Mouse (Mus musculus): Measurements from ENCODE around the gene Slc12a3. TPM values are rescaled to one million over a fixed set of nuclear protein-coding genes. Genes with fewer than 3 reads are reported as not detected.

Slc12a3 gene
- total and polyA plus RNA-seq, 3 experiments: 0.17 TPM; not detected in 2

DNA sequence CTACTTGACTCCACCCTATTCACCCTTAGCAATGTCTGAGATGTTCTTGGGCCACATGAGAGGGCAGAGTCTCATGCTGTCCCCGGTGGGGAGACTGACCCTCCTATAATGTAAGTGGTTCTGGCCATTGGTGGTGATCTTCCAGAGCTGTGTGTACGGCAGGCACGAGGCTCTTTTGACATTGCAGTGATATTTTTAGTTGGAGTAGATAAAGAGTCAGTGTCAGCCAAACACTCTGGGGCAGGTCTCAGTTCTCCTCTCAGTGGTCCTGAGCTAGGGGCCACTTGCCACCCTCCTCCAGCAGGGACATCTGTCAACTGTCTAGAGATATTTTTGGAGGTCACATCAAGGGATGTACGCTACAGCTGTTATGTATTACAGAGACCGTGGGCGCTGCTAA is 28.2 kb downstream of the Slc12a3 start:
- Histone ChIP-seq H3K79me2 (replicated peaks; ENCODE audit: control insufficient read depth, extremely low read depth, insufficient read depth, poor library complexity, severe bottlenecking) (no peaks in the 10 kb centered on the region), H3K36me3 (replicated peaks in 1 of 2; ENCODE audit: control insufficient read depth in 1 of 2, insufficient read depth in 1 of 2, low read length in 1 of 2) (no peaks in the 10 kb centered on the region), H3K4me3 (replicated peaks in 1 of 3; ENCODE audit: low read depth in 2 of 3, low read length in 2 of 3, poor library complexity in 1 of 3) (no peak overlapping the region), H3K9ac (ENCODE audit: insufficient read depth, low read depth) (no peak overlapping the region), H3K27ac (ENCODE audit: insufficient read depth, low read depth) (no peak overlapping the region), H3K4me2 (ENCODE audit: insufficient read depth, low read depth, poor library complexity, severe bottlenecking) (no peak overlapping the region), H3K27me3 (replicated peaks) (no peaks in the 10 kb centered on the region), H3K9me3 (replicated peaks; ENCODE audit: low read length) (peaks cover 6% of the 10 kb centered on the region), H3K4me1 (ENCODE audit: control insufficient read depth in 1 of 2, insufficient read depth in 2 of 2) (peaks cover 6 to 52% of the 10 kb centered on the region in 2 experiments)
- in situ Hi-C loops (cut with MboI; ENCODE audit: low pct_ligation_motif_present, low pct_unique_long_range_greater_than_20kb, low sequenced_read_pairs) (no loop called here), dilution Hi-C loops (cut with MboI; ENCODE audit: extremely low pct_ligation_motif_present, extremely low pct_unique_long_range_greater_than_20kb, low sequenced_read_pairs) (no loop called here)
- DNase-seq (ENCODE audit: extremely low read depth): no peak
- TF ChIP-seq ZC3H11A (IDR thresholded peaks at IDR 0.05; ENCODE audit: low read depth, low read length) (no peak), NELFE (IDR thresholded peaks at IDR 0.05; ENCODE audit: low read depth, low read length) (no peak), TCF12 (IDR thresholded peaks at IDR 0.05; ENCODE audit: low read depth, low read length) (no peak), MYC (IDR thresholded peaks at IDR 0.05; ENCODE audit: low read depth, low read length) (no peak), ETS1 (conservative IDR thresholded peaks at IDR 0.05; ENCODE audit: low read depth, low read length) (no peak), RCOR1 (conservative IDR thresholded peaks at IDR 0.05; ENCODE audit: low read depth, low read length) (no peak), TBP (conservative IDR thresholded peaks at IDR 0.05; ENCODE audit: low read depth, low read length) (no peak), RAD21 (IDR thresholded peaks at IDR 0.05; ENCODE audit: low read depth, low read length) (no peak), IRF4 (IDR thresholded peaks at IDR 0.05; ENCODE audit: low read depth, low read length) (no peak), NRF1 (IDR thresholded peaks at IDR 0.05; ENCODE audit: low read depth, low read length) (no peak), UBTF (IDR thresholded peaks at IDR 0.05; ENCODE audit: low read depth, low read length) (no peak), E2F4 (IDR thresholded peaks at IDR 0.05; ENCODE audit: insufficient replicate concordance, low read depth, low read length) (no peak), ZMIZ1 (IDR thresholded peaks at IDR 0.05; ENCODE audit: low read depth, low read length) (no peak), USF2 (conservative IDR thresholded peaks at IDR 0.05; ENCODE audit: low read depth, low read length) (no peak), ZKSCAN1 (IDR thresholded peaks at IDR 0.05; ENCODE audit: borderline replicate concordance, low read depth, low read length) (no peak), MAX (IDR thresholded peaks at IDR 0.05; ENCODE audit: low read length) (no peak)

DNA sequence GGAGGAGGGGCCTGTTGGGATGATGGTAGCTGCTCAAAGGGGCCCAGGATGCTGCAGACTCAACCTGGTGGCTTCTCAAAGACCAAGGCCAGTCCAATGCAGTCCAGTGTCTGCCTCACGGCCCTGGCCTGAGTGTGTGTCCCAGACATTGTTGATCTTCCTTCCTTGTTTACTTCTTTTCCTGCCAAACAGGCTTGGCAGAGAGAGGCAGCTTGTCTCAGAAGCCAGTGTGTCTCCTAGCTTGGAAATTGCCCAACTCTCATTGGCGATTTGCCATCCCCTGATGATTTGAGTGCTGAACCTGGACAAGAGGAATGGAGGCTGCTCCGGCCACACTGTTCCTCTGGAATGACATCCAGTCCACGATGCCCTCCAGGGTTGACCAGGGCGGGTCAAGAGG is 29.5 kb downstream of the Slc12a3 start:
- H3K9me3 ChIP-seq (replicated peaks; ENCODE audit: low read length): no peaks in the 10 kb centered on the region
- TF ChIP-seq ZNF384 (IDR thresholded peaks at IDR 0.05; ENCODE audit: low read depth, low read length): no peak
- no peak for TF ChIP-seq ELF1 (IDR thresholded peaks at IDR 0.05; ENCODE audit: low read depth, low read length)
- no peak for TF ChIP-seq UBTF (IDR thresholded peaks at IDR 0.05; ENCODE audit: low read depth, low read length)
- TF ChIP-seq ZMIZ1 (IDR thresholded peaks at IDR 0.05; ENCODE audit: low read depth, low read length): no peak
- TF ChIP-seq SMC3 (IDR thresholded peaks at IDR 0.05; ENCODE audit: low read depth, low read length): no peak
- TF ChIP-seq PAX5 (IDR thresholded peaks at IDR 0.05; ENCODE audit: low read length): no peak
- TF ChIP-seq HCFC1 (IDR thresholded peaks at IDR 0.05; ENCODE audit: low read depth, low read length): no peak
- no peak for TF ChIP-seq TCF12 (IDR thresholded peaks at IDR 0.05; ENCODE audit: low read depth, low read length)
- TF ChIP-seq GABPA (IDR thresholded peaks at IDR 0.05; ENCODE audit: insufficient replicate concordance, low read depth, low read length): no peak
- TF ChIP-seq MEF2A (IDR thresholded peaks at IDR 0.05; ENCODE audit: borderline replicate concordance, low read depth, low read length): no peak
- TF ChIP-seq MAZ (IDR thresholded peaks at IDR 0.05; ENCODE audit: low read depth, low read length): no peak
- no peak for TF ChIP-seq ZC3H11A (IDR thresholded peaks at IDR 0.05; ENCODE audit: low read depth, low read length)
- TF ChIP-seq NELFE (IDR thresholded peaks at IDR 0.05; ENCODE audit: low read depth, low read length): no peak
- TF ChIP-seq TBP (conservative IDR thresholded peaks at IDR 0.05; ENCODE audit: low read depth, low read length): no peak
- no peak for TF ChIP-seq CTCF (conservative IDR thresholded peaks at IDR 0.05 in 1 of 2, IDR thresholded peaks at IDR 0.05 in 1 of 2; ENCODE audit: low read depth in 2 of 2, low read length in 2 of 2)
- no peak for TF ChIP-seq CHD2 (IDR thresholded peaks at IDR 0.05; ENCODE audit: low read length)
- no peak overlapping the region for H3K4me3 ChIP-seq (replicated peaks in 1 of 3; ENCODE audit: low read depth in 2 of 3, low read length in 2 of 3, poor library complexity in 1 of 3)
- H3K27ac ChIP-seq (ENCODE audit: insufficient read depth, low read depth): no peak overlapping the region
- no peak overlapping the region for H3K4me2 ChIP-seq (ENCODE audit: insufficient read depth, low read depth, poor library complexity, severe bottlenecking)
- dilution Hi-C loops (cut with MboI; ENCODE audit: extremely low pct_ligation_motif_present, extremely low pct_unique_long_range_greater_than_20kb, low sequenced_read_pairs): no loop called here
- peaks cover 14 to 63% of the 10 kb centered on the region in 2 experiments for H3K4me1 ChIP-seq (ENCODE audit: control insufficient read depth in 1 of 2, insufficient read depth in 2 of 2)
- in situ Hi-C loops (cut with MboI; ENCODE audit: low pct_ligation_motif_present, low pct_unique_long_range_greater_than_20kb, low sequenced_read_pairs): no loop called here
- DNase-seq (ENCODE audit: extremely low read depth): no peak
- H3K79me2 ChIP-seq (replicated peaks; ENCODE audit: control insufficient read depth, extremely low read depth, insufficient read depth, poor library complexity, severe bottlenecking): no peaks in the 10 kb centered on the region
- H3K9ac ChIP-seq (ENCODE audit: insufficient read depth, low read depth): no peak overlapping the region
- H3K27me3 ChIP-seq (replicated peaks): no peaks in the 10 kb centered on the region
- no peaks in the 10 kb centered on the region for H3K36me3 ChIP-seq (replicated peaks in 1 of 2; ENCODE audit: control insufficient read depth in 1 of 2, insufficient read depth in 1 of 2, low read length in 1 of 2)

All from CH12.LX (cell line).